Mouse (Mus musculus): ENCODE measurements around the gene Cdc14a. TPM values are rescaled to one million over a fixed set of nuclear protein-coding genes. Genes with fewer than 3 reads are reported as not detected.
"Not testable (repeated sequence)": the region's sequence is repeated elsewhere in the genome, so short reads cannot be mapped to it uniquely, and the experiment has no call there.

Cdc14a gene
- total and polyA plus RNA-seq, 3 experiments, result 2.6 to 5.9 TPM; not detected in 1

DNA sequence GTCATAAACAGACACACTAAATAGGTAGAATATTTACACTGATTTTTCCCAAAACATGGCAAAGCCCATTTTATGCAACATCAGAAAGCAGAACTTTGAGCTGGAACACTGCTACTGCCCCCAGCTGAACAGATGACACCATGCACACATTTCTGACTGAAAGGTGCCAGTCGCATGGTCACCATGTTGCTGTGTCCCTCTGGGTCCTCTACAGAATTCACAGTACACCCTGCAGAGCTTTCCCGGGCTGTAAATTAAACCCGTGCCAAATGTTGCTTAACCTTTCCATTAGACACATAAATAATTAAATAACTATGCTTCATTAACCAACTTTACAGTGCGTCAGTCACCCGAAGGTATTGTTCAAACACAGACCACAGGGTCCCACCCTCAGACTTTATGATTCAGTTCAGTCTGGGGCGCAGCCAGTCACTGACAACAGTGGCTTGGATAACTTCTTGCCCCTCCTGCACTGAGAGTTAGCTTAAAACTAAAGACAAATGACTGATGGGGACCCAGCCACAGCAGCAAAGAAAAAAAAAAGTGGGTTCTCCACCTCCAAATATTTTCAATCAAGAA is 73.4 kb downstream of the Cdc14a start:
- peaks cover 2 to 6% of the 10 kb centered on the region in 2 experiments; a peak in 3 of 4 replicates for H3K4me1 ChIP-seq (ENCODE audit: control insufficient read depth in 1 of 2, insufficient read depth in 2 of 2, low read length in 2 of 2)
- H3K4me3 ChIP-seq (ENCODE audit: control insufficient read depth in 1 of 2, insufficient read depth in 1 of 2, low read depth in 2 of 2, low read length in 2 of 2), result no peak overlapping the region
- no peak for TF ChIP-seq ZMIZ1 (IDR thresholded peaks at IDR 0.05; ENCODE audit: low read depth, low read length)
- TF ChIP-seq NELFE (IDR thresholded peaks at IDR 0.05; ENCODE audit: low read depth, low read length), result no peak
- TF ChIP-seq SIN3A (IDR thresholded peaks at IDR 0.05; ENCODE audit: low read length), result no peak
- TF ChIP-seq RCOR1 (IDR thresholded peaks at IDR 0.05; ENCODE audit: low read depth, low read length), result no peak
- no peak for TF ChIP-seq MAX (IDR thresholded peaks at IDR 0.05; ENCODE audit: low read length)
- TF ChIP-seq TBP (IDR thresholded peaks at IDR 0.05; ENCODE audit: low read depth, low read length), result no peak
- no peak for TF ChIP-seq ZNF384 (IDR thresholded peaks at IDR 0.05; ENCODE audit: low read depth, low read length)
- no peak for TF ChIP-seq ELF1 (IDR thresholded peaks at IDR 0.05; ENCODE audit: low read depth, low read length)
- no peak for TF ChIP-seq MYB (IDR thresholded peaks at IDR 0.05; ENCODE audit: low read depth, low read length)
- TF ChIP-seq TAL1 (IDR thresholded peaks at IDR 0.05; ENCODE audit: low read length), result no peak
- no peak for TF ChIP-seq MAFK (IDR thresholded peaks at IDR 0.05; ENCODE audit: borderline replicate concordance, low read depth, low read length)
- TF ChIP-seq CTCF (IDR thresholded peaks at IDR 0.05 in 2 of 3, conservative IDR thresholded peaks at IDR 0.05 in 1 of 3; ENCODE audit: control insufficient read depth in 1 of 3, insufficient read depth in 1 of 3, low read depth in 2 of 3, low read length in 3 of 3, poor library complexity in 1 of 3, severe bottlenecking in 1 of 3), result no peak
- no peak for TF ChIP-seq USF1 (IDR thresholded peaks at IDR 0.05; ENCODE audit: low read depth, low read length)
- no peak for TF ChIP-seq MXI1 (IDR thresholded peaks at IDR 0.05; ENCODE audit: low read depth, low read length)
- no peak for TF ChIP-seq USF2 (IDR thresholded peaks at IDR 0.05; ENCODE audit: borderline replicate concordance in 1 of 2, insufficient read depth in 1 of 2, low read depth in 1 of 2, low read length in 2 of 2)
- no peaks in the 10 kb centered on the region for H3K9me3 ChIP-seq (replicated peaks; ENCODE audit: insufficient read depth, low read length)
- H3K79me2 ChIP-seq (ENCODE audit: control insufficient read depth, insufficient read depth, low read length, poor library complexity), result no peaks in the 10 kb centered on the region
- H3K36me3 ChIP-seq (ENCODE audit: control insufficient read depth in 1 of 2, insufficient read depth in 2 of 2, low read length in 2 of 2), result peaks cover 0 to 12% of the 10 kb centered on the region in 2 experiments; a peak in 2 of 4 replicates
- no peak for DNase-seq (ENCODE audit: low read depth, low spot score)
- no peaks in the 10 kb centered on the region for H3K27me3 ChIP-seq (ENCODE audit: control insufficient read depth in 1 of 2, insufficient read depth in 2 of 2, low read length in 2 of 2)
- no peak overlapping the region for H3K27ac ChIP-seq (ENCODE audit: control insufficient read depth, low read depth, low read length)
- no peak overlapping the region for H3K9ac ChIP-seq (ENCODE audit: control insufficient read depth, low read depth, low read length, poor library complexity, severe bottlenecking)

DNA sequence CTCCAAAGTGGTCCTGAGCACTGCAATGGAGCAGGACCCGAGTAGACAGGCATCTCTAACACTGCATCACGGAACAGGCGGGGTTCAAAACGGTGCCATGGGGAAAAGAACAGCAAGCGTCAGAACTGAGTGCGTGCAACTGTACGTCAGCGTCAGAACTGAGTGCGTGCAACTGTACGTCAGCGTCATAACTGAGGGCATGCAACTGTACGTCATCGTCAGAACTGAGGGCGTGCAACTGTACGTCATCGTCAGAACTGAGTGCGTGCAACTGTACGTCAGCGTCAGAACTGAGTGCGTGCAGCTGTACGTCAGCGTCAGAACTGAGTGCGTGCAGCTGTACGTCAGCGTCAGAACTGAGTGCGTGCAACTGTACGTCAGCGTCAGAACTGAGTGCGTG is 76.3 kb downstream of the Cdc14a start:
- not testable (repeated sequence) for H3K9ac ChIP-seq (ENCODE audit: control insufficient read depth, low read depth, low read length, poor library complexity, severe bottlenecking); H3K9me3 ChIP-seq (replicated peaks; ENCODE audit: insufficient read depth, low read length); H3K79me2 ChIP-seq (ENCODE audit: control insufficient read depth, insufficient read depth, low read length, poor library complexity); H3K27ac ChIP-seq (ENCODE audit: control insufficient read depth, low read depth, low read length); H3K27me3 ChIP-seq (ENCODE audit: control insufficient read depth in 1 of 2, insufficient read depth in 2 of 2, low read length in 2 of 2); H3K36me3 ChIP-seq (ENCODE audit: control insufficient read depth in 1 of 2, insufficient read depth in 2 of 2, low read length in 2 of 2); H3K4me3 ChIP-seq (ENCODE audit: control insufficient read depth in 1 of 2, insufficient read depth in 1 of 2, low read depth in 2 of 2, low read length in 2 of 2); H3K4me1 ChIP-seq (ENCODE audit: control insufficient read depth in 1 of 2, insufficient read depth in 2 of 2, low read length in 2 of 2); DNase-seq (ENCODE audit: low read depth, low spot score)

DNA sequence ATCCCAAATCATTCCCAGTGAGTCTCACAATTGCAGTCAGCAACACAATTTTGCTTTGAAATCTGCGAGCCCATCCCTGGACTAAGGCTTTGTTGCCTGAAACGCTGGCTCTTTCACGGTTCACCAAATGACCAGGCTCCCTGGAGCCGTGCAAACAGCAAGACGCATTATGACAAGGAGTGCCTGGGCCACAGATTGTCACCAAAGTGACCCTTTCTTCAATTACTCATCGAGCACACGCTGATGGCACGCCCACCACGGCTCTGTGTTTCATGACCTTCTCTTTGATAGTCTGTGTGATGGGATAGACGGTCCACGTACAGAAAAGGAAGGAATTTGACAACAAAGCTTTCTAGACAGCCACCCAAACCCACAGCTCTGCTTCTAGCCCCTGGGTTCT is 78.6 kb downstream of the Cdc14a start:
- Histone ChIP-seq H3K4me3 (ENCODE audit: control insufficient read depth in 1 of 2, insufficient read depth in 1 of 2, low read depth in 2 of 2, low read length in 2 of 2) (no peak overlapping the region), H3K27ac (ENCODE audit: control insufficient read depth, low read depth, low read length) (no peak overlapping the region), H3K4me1 (ENCODE audit: control insufficient read depth in 1 of 2, insufficient read depth in 2 of 2, low read length in 2 of 2) (no peaks in the 10 kb centered on the region), H3K27me3 (ENCODE audit: control insufficient read depth in 1 of 2, insufficient read depth in 2 of 2, low read length in 2 of 2) (no peaks in the 10 kb centered on the region), H3K79me2 (ENCODE audit: control insufficient read depth, insufficient read depth, low read length, poor library complexity) (no peaks in the 10 kb centered on the region), H3K36me3 (ENCODE audit: control insufficient read depth in 1 of 2, insufficient read depth in 2 of 2, low read length in 2 of 2) (no peaks in the 10 kb centered on the region), H3K9me3 (replicated peaks; ENCODE audit: insufficient read depth, low read length) (no peaks in the 10 kb centered on the region), H3K9ac (ENCODE audit: control insufficient read depth, low read depth, low read length, poor library complexity, severe bottlenecking) (no peak overlapping the region)
- no peak for TF ChIP-seq MAX (IDR thresholded peaks at IDR 0.05; ENCODE audit: low read length)
- TF ChIP-seq SIN3A (IDR thresholded peaks at IDR 0.05; ENCODE audit: low read length), result no peak
- no peak for TF ChIP-seq MXI1 (IDR thresholded peaks at IDR 0.05; ENCODE audit: low read depth, low read length)
- TF ChIP-seq MYB (IDR thresholded peaks at IDR 0.05; ENCODE audit: low read depth, low read length), result no peak
- no peak for DNase-seq (ENCODE audit: low read depth, low spot score)
